ENCODE assay signal across 21 mouse cellular contexts in genomic region chr2:29004037-29004436, GRCm38 (mm10). TPM values are rescaled to one million over a fixed set of nuclear protein-coding genes. Genes with fewer than 3 reads are reported as not detected.
DNase-seq lines count a peak whose midpoint lies in the region; ATAC-seq lines count a peak whose summit lies in the region.
"Had no signal": no experiment of that assay in that cellular context is flagged by ENCODE, and none has a peak within 500 bp of the region (broad histone marks: within the 10 kb centered on the region; RNA-seq: fewer than 3 reads in every experiment).

No protein-coding gene starts in this region.

- 0 out of 2 replicates have a peak, but pooled peaks cover 6% of the 10 kb centered on the region for H3K4me1 ChIP-seq in embryonic facial prominence, embryonic 13.5 days
- H3K4me1 ChIP-seq in embryonic facial prominence, embryonic 10.5 days = peaks cover 13% of the 10 kb centered on the region
- H3K4me1 ChIP-seq in midbrain, embryonic 10.5 days = peaks cover 32% of the 10 kb centered on the region
- H3K4me1 ChIP-seq in midbrain, embryonic 16.5 days (ENCODE audit: control insufficient read depth, insufficient read depth, low read length) = peaks cover 18% of the 10 kb centered on the region; the same call in 1 of the 2 replicates
- H3K4me1 ChIP-seq: heart, embryonic 10.5 days had no signal

- ATAC-seq in embryonic facial prominence, embryonic 13.5 days (ENCODE audit: insufficient number of reproducible peaks, insufficient read depth, low FRiP score, low TSS enrichment, low read depth) = no peak
- no peak for ATAC-seq in midbrain, embryonic 16.5 days
- peak; percentile 44 for ATAC-seq in granulocyte monocyte progenitor cell, adult 5-6 weeks (replicated peaks; ENCODE audit: poor library complexity, severe bottlenecking)
- ATAC-seq: CD4-positive, CD25-positive, alpha-beta regulatory T cell, adult 4 months; forebrain, embryonic 13.5 days; forebrain, postnatal 0 days had no signal

- intact Hi-C loops in gastrocnemius, postnatal 14 days (cut with DNase I; ENCODE audit: low total_unique reads) = no loop called here

- 0 out of 2 replicates have a peak overlapping the region, but pooled peaks have one; percentile 2 for H3K9ac ChIP-seq in embryonic facial prominence, embryonic 13.5 days
- no peak overlapping the region for H3K9ac ChIP-seq in midbrain, embryonic 16.5 days (ENCODE audit: low read depth, low read length)
- H3K9ac ChIP-seq: forebrain, embryonic 13.5 days; forebrain, postnatal 0 days; hindbrain, embryonic 14.5 days had no signal

- 53% methylated on average over 9 of the region's 9 CpGs for WGBS in embryonic facial prominence, embryonic 13.5 days
- WGBS in embryonic facial prominence, embryonic 10.5 days = 55% methylated on average over 9 of the region's 9 CpGs
- 59% methylated on average over 9 of the region's 9 CpGs for WGBS in midbrain, embryonic 10.5 days
- 60% methylated on average over 9 of the region's 9 CpGs for WGBS in midbrain, embryonic 16.5 days

- H3K4me2 ChIP-seq in embryonic facial prominence, embryonic 13.5 days = no peak overlapping the region
- no peak overlapping the region for H3K4me2 ChIP-seq in midbrain, embryonic 16.5 days (ENCODE audit: low read length)
- H3K4me2 ChIP-seq: forebrain, embryonic 13.5 days; hindbrain, embryonic 14.5 days had no signal

- no peak overlapping the region for H3K4me3 ChIP-seq in embryonic facial prominence, embryonic 13.5 days
- H3K4me3 ChIP-seq in embryonic facial prominence, embryonic 10.5 days = no peak overlapping the region
- H3K4me3 ChIP-seq in midbrain, embryonic 10.5 days = no peak overlapping the region
- no peak overlapping the region for H3K4me3 ChIP-seq in midbrain, embryonic 16.5 days (ENCODE audit: low read depth, low read length)
- H3K4me3 ChIP-seq: forebrain, embryonic 13.5 days; heart, embryonic 10.5 days had no signal

- DNase-seq in embryonic facial prominence, embryonic 10.5 days (ENCODE audit: low spot score) = no peak
- DNase-seq in midbrain, embryonic 10.5 days (ENCODE audit: low spot score) = no peak
- DNase-seq in thymus, postnatal 25 days = no peak
- no peak for DNase-seq in gastrocnemius, postnatal 14 days
- DNase-seq: adrenal gland, postnatal 10 days; B cell, adult 2 months; cerebellum, adult 11 months; cerebellum, adult 8-10 months; cerebellum, postnatal 14 days; forebrain, postnatal 0 days; gastrocnemius, postnatal 25 days had no signal

- H3K27ac ChIP-seq in embryonic facial prominence, embryonic 13.5 days = no peak overlapping the region
- no peak overlapping the region for H3K27ac ChIP-seq in embryonic facial prominence, embryonic 10.5 days (replicated peaks)
- peak overlapping the region; percentile 49 for H3K27ac ChIP-seq in midbrain, embryonic 10.5 days (replicated peaks)
- no peak overlapping the region; the same call in 1 of the 2 replicates for H3K27ac ChIP-seq in midbrain, embryonic 16.5 days (ENCODE audit: low read length)
- H3K27ac ChIP-seq: forebrain, embryonic 13.5 days; heart, embryonic 10.5 days; hindbrain, embryonic 14.5 days had no signal

- H3K9me3 ChIP-seq in embryonic facial prominence, embryonic 13.5 days = no peaks in the 10 kb centered on the region
- no peaks in the 10 kb centered on the region for H3K9me3 ChIP-seq in embryonic facial prominence, embryonic 10.5 days
- H3K9me3 ChIP-seq in midbrain, embryonic 10.5 days (replicated peaks) = no peaks in the 10 kb centered on the region
- H3K9me3 ChIP-seq in midbrain, embryonic 16.5 days (replicated peaks; ENCODE audit: control insufficient read depth, low read length, poor library complexity, severe bottlenecking) = no peaks in the 10 kb centered on the region
- H3K9me3 ChIP-seq: forebrain, embryonic 13.5 days; heart, embryonic 10.5 days had no signal

- no peaks in the 10 kb centered on the region for H3K36me3 ChIP-seq in embryonic facial prominence, embryonic 13.5 days
- no peaks in the 10 kb centered on the region for H3K36me3 ChIP-seq in embryonic facial prominence, embryonic 10.5 days (replicated peaks)
- no peaks in the 10 kb centered on the region for H3K36me3 ChIP-seq in midbrain, embryonic 10.5 days
- H3K36me3 ChIP-seq in midbrain, embryonic 16.5 days (ENCODE audit: control insufficient read depth, insufficient read depth, low read length) = no peaks in the 10 kb centered on the region
- H3K36me3 ChIP-seq: heart, embryonic 10.5 days had no signal

- H3K27me3 ChIP-seq in embryonic facial prominence, embryonic 13.5 days = peaks cover 34% of the 10 kb centered on the region
- peaks cover 86% of the 10 kb centered on the region for H3K27me3 ChIP-seq in embryonic facial prominence, embryonic 10.5 days (replicated peaks; ENCODE audit: low read depth, poor library complexity, severe bottlenecking)
- H3K27me3 ChIP-seq in midbrain, embryonic 10.5 days (ENCODE audit: low read depth, poor library complexity, severe bottlenecking) = peaks cover 93% of the 10 kb centered on the region
- peaks cover 3% of the 10 kb centered on the region; the same call in 1 of the 2 replicates for H3K27me3 ChIP-seq in midbrain, embryonic 16.5 days (ENCODE audit: control insufficient read depth, insufficient read depth, low read depth, low read length)

RNA-seq across cellular contexts. Expression of gene Cfap77, which starts 50.8 kb away (rescaled TPM):
- polyA plus RNA-seq in embryonic facial prominence, embryonic 13.5 days (2015; fragmentation: Nextera tagmentation; extraction: Ambion mirVana) = 0.39 and 0.54 TPM in 2 replicates
- 0.75 and 1.2 TPM in 2 replicates for polyA plus RNA-seq in embryonic facial prominence, embryonic 10.5 days (2016; fragmentation: Nextera tagmentation; extraction: Ambion mirVana)
- 1.0 and 2.4 TPM in 2 replicates for polyA plus RNA-seq in midbrain, embryonic 10.5 days (2016; fragmentation: Nextera tagmentation; extraction: Ambion mirVana)
- polyA plus RNA-seq in midbrain, embryonic 16.5 days (2015; fragmentation: Nextera tagmentation; extraction: Ambion mirVana) = 1.2 and 1.5 TPM in 2 replicates
- total RNA-seq in granulocyte monocyte progenitor cell, adult 5-6 weeks (2014; fragmentation: Nextera tagmentation) = 3.2 TPM in 1 of 2 replicates, not detected in the other
- not detected in 2 replicates for total RNA-seq in granulocyte monocyte progenitor cell, adult 5-6 weeks (2017)
- not detected for total RNA-seq in gastrocnemius, postnatal 14 days (2021)
- total RNA-seq: gastrocnemius, adult 18-20 months; gastrocnemius, postnatal 25 days; heart, postnatal 10 days; hematopoietic stem cell, adult 5-6 weeks had no signal

RNA-seq across cellular contexts. Expression of gene Ttf1, which starts 56.0 kb away (rescaled TPM):
- 11.3 and 11.5 TPM in 2 replicates for polyA plus RNA-seq in embryonic facial prominence, embryonic 13.5 days (2015; fragmentation: Nextera tagmentation; extraction: Ambion mirVana)
- 10.4 and 13.9 TPM in 2 replicates for polyA plus RNA-seq in embryonic facial prominence, embryonic 10.5 days (2016; fragmentation: Nextera tagmentation; extraction: Ambion mirVana)
- polyA plus RNA-seq in midbrain, embryonic 10.5 days (2016; fragmentation: Nextera tagmentation; extraction: Ambion mirVana) = 11.9 and 12.6 TPM in 2 replicates
- polyA plus RNA-seq in midbrain, embryonic 16.5 days (2015; fragmentation: Nextera tagmentation; extraction: Ambion mirVana) = 7.3 and 7.7 TPM in 2 replicates
- 11.9 and 26.9 TPM in 2 replicates for total RNA-seq in granulocyte monocyte progenitor cell, adult 5-6 weeks (2014; fragmentation: Nextera tagmentation)
- 17.5 and 20.9 TPM in 2 replicates for total RNA-seq in granulocyte monocyte progenitor cell, adult 5-6 weeks (2017)
- 1 to 10 TPM; 3.2 to 3.5 TPM for total RNA-seq in gastrocnemius, postnatal 14 days (2021)
